Mouse (Mus musculus) T-cell, adult 2 months (primary cell): Measurements from ENCODE around the gene Ism1.

Experiments
- DNase-seq: peaks from one replicate; pipeline ENCODE4 v3.0.0; 2022; ENCODE audit warnings: low spot score

Ism1 gene

GRCm38 (mm10) chr2:139677809-139678274 lies at the start of gene Ism1:
TSS of gene Ism1 (plus strand) at chr2:139678178.
- DNase-seq: no peak

- no peak for DNase-seq
These were observed 49.2 kb upstream of the Ism1 start for GRCm38 (mm10) chr2:139628731-139629130.

DNA sequence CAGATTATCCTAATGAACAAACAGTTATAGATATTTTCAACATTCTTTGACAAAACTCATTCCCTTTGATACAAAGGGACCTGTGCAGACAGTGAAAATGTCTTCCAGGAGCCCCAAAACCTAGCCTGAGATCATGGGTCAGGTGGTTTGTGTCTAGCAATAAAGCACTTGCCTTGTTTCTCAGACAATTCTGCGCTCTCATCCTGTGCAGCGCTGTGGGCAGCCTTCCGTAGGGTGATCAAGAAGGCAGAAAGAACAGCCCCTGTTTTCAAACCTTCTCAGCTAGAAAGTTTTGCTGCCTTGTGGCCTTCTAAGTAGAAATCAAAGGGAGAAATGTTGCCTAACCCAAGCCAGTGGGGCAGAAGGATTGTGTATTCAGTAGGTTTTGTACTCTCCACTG lies 48.3 kb upstream of the Ism1 start:
- no peak for DNase-seq

DNA sequence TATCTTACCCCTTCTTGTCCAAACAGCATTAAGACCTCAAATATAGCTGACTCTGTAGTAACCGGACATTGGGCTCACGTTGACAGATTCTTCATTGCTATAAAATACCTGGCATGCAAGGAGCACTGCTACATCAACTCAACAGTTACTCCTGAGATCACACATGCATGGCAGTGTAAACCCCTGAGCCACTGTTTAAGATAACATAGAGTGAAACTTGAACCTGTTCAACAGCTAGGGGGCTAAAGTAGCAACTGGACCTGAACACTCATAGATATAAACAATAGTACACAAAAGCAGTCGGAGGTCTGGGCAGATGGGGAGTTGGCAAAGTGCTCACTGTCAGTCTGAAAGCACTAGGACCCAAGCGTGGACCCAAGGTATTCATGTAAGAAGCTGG lies 43.5 kb upstream of the Ism1 start:
- DNase-seq: no peak

- no peak for DNase-seq
These were observed 40.1 kb upstream of the Ism1 start for GRCm38 (mm10) chr2:139637861-139638260.

DNA sequence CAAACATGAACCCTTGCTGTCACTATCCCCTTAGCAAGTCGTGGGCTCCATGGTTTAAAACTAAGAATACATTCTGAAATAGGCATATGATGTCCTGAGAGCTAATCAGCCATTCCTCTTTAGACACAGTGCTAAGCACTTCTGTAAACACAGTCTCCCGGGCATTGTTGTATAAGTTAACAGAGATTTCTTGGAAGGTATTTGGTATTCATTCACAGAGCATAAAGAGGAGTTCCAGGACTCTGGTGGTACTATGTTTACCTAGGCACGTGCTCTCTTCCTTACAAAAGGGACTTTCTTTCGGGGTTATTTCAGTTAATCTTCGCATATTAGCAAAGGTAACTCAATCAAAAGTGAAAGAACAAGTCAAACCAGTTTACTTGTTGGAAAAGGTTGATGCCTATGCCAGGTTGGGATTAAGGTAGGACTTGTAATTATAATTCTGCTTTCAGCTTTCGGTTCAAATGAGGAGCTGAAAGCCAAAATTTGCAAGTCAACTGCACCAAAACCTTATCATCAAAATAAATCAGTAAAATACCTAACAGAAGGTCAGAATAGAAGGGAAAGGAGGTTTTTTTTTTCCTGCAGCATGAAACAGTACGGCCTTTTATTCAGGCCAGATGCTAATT lies 36.1 kb upstream of the Ism1 start:
- DNase-seq: no peak

DNA sequence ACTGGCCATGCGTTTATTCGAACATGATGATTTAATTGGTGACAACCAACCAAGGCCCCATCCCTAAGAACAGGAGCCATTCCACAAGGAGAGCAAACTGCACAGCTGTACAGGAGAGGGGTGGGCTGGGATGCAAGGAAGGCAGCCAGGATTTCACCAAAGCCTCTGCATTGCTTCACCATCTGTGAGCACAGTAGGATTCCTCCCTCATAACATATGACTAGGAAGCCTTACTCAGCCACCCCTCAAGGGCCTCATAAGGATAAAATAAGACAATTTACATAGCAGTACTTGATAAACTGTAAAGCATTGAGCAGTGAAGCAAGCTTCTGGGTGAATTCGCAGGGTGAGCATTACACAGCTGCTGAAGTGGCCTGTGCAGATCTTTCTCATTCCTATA lies 28.5 kb upstream of the Ism1 start:
- no peak for DNase-seq

DNA sequence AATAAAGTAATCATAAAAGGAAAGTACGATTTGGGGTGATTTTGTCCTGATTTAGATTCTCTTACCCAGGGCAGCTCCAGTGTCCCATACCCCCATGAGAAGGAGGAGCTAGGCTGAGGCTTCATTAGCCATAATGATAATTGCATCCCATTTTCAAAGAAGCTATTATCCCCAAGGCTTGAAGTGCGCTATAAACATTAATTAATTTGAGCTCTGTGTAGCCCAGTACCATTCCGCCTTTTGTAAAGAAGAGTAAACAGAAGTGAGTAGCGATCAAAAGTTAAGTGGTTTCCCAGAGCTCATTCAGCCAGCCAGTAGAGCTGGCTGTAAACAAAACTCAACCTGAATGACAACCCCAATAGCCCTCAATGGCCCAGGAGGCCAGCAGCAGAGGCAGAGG lies 21.2 kb upstream of the Ism1 start:
- DNase-seq: no peak

GRCm38 (mm10) chr2:139671838-139672237 lies 6.1 kb upstream of the Ism1 start:
- no peak for DNase-seq

- DNase-seq: no peak
These were observed 5.6 kb upstream of the Ism1 start for GRCm38 (mm10) chr2:139672371-139672770.

GRCm38 (mm10) chr2:139677065-139677762 lies 764 bp upstream of the Ism1 start:
- DNase-seq: no peak

- no peak for DNase-seq
These were observed 530 bp downstream of the Ism1 start for GRCm38 (mm10) chr2:139678275-139679140.

- no peak for DNase-seq
These were observed 4.6 kb downstream of the Ism1 start for GRCm38 (mm10) chr2:139682540-139682939.

GRCm38 (mm10) chr2:139689442-139690003 lies 11.5 kb downstream of the Ism1 start:
- no peak for DNase-seq

DNA sequence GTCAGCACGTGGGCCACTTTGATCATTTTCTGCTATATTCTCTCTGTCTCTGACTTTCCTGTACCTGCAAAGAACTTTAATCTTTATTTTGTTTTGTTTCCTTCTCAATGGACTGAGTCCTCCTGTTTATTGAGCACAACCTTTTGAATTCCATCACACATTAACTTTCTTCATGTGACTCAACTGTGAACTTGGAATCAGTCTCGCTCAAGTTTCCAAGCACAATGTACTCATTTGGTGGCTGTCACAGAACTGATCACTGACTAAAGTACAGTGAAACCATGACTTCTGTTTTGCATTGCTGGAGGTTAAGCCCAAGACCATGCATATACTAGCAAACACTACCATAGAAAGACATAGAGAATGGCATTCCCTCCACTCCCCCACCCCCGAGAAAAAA lies 15.5 kb downstream of the Ism1 start:
- DNase-seq: no peak

- DNase-seq: no peak
These were observed 16.7 kb downstream of the Ism1 start for GRCm38 (mm10) chr2:139694638-139695037.

GRCm38 (mm10) chr2:139696578-139696977 lies 18.6 kb downstream of the Ism1 start:
- DNase-seq: no peak

DNA sequence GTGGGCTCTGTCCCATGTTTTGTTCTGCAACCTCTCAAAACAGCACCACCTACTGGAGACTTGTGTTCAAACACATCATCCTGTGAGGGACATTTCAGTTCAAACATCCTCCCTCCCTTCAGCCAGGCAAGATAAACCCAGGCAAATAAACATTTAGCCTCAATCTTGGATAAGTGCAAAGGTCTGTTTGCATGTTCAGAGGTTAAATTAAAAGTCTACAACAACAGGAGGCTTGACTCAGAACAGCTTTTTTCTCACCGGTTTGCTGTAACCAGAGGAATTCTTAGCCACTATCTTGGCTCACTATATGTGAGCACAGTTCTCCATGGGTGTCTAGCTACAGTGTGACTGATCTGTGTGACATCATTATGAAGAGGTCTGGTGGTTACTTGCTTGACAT lies 22.6 kb downstream of the Ism1 start:
- DNase-seq: no peak

DNA sequence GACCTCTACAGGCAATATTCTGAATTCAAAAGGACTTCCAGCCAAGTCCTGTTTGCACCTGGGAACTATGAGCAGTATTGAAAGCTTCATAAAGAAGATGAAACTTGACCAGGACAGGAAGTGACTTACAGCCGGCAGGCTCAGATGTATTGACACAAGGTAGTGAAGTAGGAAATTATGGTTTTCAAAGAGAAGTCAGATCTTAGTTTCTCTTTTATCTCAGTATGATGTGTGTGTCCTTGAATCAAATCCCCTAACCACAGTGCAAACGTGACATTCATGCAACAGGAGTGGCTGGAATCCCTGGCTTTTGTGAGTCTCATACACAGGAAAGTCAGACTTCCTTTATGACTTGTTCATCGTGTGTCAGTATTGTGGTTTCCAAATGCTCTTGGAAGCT lies 27.0 kb downstream of the Ism1 start:
- no peak for DNase-seq

DNA sequence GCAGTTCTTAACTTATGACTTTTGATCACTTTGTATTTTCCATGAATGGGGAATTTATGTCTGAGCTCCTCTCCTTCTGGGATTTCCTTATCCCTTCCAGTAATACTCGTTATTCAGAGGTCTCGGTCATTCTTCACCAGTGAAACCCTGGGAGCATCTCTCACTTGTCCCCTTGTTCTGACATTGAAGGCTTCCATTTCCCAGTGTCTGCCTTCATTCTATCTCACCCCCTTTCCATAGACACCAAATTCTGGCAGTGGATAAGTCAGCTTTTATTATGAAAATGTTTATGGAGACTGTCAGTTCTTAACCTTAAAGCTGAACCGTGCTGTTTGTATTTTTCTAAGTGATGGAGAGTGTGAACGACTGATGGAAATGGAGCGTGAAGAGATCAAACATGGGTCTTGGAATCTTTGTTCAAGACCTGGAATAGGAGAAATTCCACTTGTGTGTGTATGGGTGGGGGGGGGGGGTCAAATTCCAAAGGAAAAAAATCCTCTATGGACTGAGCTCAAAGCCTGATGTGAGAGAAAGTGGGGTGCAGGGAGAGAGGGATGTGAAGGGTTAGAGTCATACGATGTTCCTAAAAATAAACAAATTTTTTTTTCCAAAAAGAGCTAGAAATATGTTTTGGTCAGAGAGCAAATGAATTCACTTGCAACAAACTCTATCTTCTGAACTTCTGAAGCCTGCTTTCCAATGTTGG lies 30.4 kb downstream of the Ism1 start:
- DNase-seq: no peak

DNA sequence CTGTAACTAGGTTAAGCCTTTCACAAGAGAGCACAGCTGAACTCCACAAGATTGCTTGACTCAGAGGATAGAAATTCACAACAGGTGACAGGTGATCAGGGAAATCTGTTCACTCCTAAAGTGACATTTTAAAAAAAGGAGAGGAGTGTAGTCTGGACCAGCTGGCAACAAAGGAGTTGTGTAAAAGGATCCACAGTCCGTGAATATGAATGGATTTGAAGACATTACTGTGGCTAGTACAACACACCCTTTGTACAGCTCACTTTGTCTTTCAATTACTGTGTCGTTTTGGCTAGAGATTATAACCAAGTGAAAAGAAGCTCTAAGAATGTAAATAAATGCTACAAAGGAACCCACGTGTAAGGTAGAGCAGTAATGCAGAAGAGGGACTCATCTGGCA lies 33.7 kb downstream of the Ism1 start:
- DNase-seq: no peak

GRCm38 (mm10) chr2:139712046-139712445 lies 34.1 kb downstream of the Ism1 start:
- no peak for DNase-seq
